Mouse (Mus musculus) liver, embryonic 15.5 days (tissue): ENCODE measurements around the gene Optc. TPM values are rescaled to one million over a fixed set of nuclear protein-coding genes. Genes with fewer than 3 reads are reported as not detected.

Source experiments
- ATAC-seq: fragments of 200-750 bp; cut with Nextera tagmentation; 2 replicates; pipeline ENCODE4 v1.8.0; 2017; ENCODE audit warnings: moderate number of reproducible peaks, mild to moderate bottlenecking, moderate library complexity; ENCODE audit not compliant: insufficient read depth
- H3K27ac ChIP-seq: fragments of 300-500 bp; sonication (generic); replicated peaks from 2 replicates; pipeline ENCODE4 v1.5.1; 2015; ENCODE audit warnings: mild to moderate bottlenecking, inconsistent platforms
- H3K27me3 ChIP-seq: fragments of 300-500 bp; sonication (generic); 2 replicates; pipeline ENCODE4 v1.6.1; 2015; ENCODE audit warnings: mild to moderate bottlenecking, inconsistent platforms
- H3K36me3 ChIP-seq: fragments of 300-500 bp; sonication (generic); replicated peaks from 2 replicates; pipeline ENCODE4 v1.6.1; 2015; ENCODE audit warnings: moderate library complexity, mild to moderate bottlenecking, inconsistent platforms
- H3K4me1 ChIP-seq: fragments of 300-500 bp; sonication (generic); replicated peaks from 2 replicates; pipeline ENCODE4 v1.6.1; 2015; ENCODE audit warnings: inconsistent platforms
- H3K4me2 ChIP-seq: fragments of 300-500 bp; sonication (generic); 2 replicates; pipeline ENCODE4 v1.6.1; 2015; ENCODE audit warnings: moderate library complexity, mild to moderate bottlenecking, inconsistent platforms
- H3K4me3 ChIP-seq: fragments of 300-500 bp; sonication (generic); replicated peaks from 2 replicates; pipeline ENCODE4 v1.5.1; 2015; ENCODE audit warnings: mild to moderate bottlenecking, inconsistent platforms
- H3K9ac ChIP-seq: fragments of 300-500 bp; sonication (generic); 2 replicates; pipeline ENCODE4 v1.6.1; 2015; ENCODE audit warnings: moderate library complexity, mild to moderate bottlenecking, inconsistent platforms
- H3K9me3 ChIP-seq: fragments of 300-500 bp; sonication (generic); replicated peaks from 2 replicates; pipeline ENCODE4 v1.6.1; 2016; ENCODE audit warnings: inconsistent platforms
- WGBS: fragments of 180-500 bp; shearing (Covaris S2); methylation state at CpG from one replicate; pipeline ENCODE4 v1.1.7; 2015; ENCODE audit warnings: mixed read lengths; ENCODE audit not compliant: insufficient replicate concordance; 5-methylcytosine and 5-hydroxymethylcytosine counted together
- polyA plus RNA-seq: library from polyadenylated mRNA; unstranded; fragments of >200 nt; fragmentation: Nextera tagmentation; extraction: Ambion mirVana; gene quantifications from 2 replicates; pipeline ENCODE4 v1.2.1, GENCODE M21; 2015

Optc gene
- polyA plus RNA-seq, 1 experiment from 2014 or later, result 0.08 TPM

DNA sequence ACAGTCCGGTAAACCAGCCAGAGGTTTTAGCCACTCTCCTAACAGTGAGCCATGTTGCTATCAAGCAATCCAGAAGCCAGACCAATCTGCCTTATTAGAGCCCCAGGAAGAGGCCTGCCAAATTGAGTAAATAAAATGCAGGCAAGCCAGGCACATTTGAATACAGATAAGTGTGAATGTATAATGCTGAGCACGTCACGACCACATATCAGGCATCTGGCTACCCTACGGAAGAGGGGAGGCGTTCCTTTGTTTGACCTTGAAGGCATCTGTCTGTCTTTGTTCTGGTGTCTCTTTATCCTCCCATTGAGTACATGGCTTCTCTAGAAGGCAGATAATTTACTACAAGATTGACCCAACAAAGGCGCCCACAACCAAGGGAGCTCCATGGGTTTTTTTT lies 48.5 kb downstream of the Optc start:
- Histone ChIP-seq H3K4me3 (no peak overlapping the region), H3K36me3 (no peaks in the 10 kb centered on the region), H3K27me3 (peaks cover 36% of the 10 kb centered on the region), H3K4me2 (no peak overlapping the region), H3K9ac (no peak overlapping the region), H3K4me1 (peaks cover 54% of the 10 kb centered on the region), H3K27ac (no peak overlapping the region; the same call in 1 of the 2 replicates), H3K9me3 (no peaks in the 10 kb centered on the region)
- peak; percentile 12; the same call in 1 of the 2 replicates for ATAC-seq
- WGBS, result 34% methylated on average over 6 of the region's 6 CpGs

DNA sequence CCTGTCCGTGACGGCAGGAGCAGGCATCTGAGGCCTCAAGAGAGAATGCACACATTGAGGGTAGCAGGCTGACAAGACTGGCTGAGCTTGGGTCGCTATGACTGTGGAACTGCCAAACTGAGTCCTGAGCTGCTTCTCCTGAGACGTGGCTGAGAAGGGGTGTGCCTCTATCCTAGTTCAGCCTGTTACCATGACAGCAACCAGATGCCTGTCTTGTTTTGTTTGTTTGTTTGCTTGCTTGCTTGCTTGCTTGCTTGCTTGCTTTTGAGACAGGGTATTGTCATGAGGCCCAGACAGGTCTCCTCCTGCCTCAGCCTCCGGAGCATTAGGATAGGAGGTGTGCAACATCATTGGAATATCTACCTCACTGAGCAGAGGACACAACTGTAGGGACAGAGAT lies 50.0 kb downstream of the Optc start:
- no peaks in the 10 kb centered on the region for H3K9me3 ChIP-seq
- 80% methylated on average over 5 of the region's 5 CpGs for whole genome bisulfite sequencing
- H3K4me1 ChIP-seq, result peaks cover 46% of the 10 kb centered on the region
- no peak overlapping the region for H3K4me2 ChIP-seq
- H3K4me3 ChIP-seq, result no peak overlapping the region
- no peak for ATAC-seq
- H3K27me3 ChIP-seq, result peaks cover 49% of the 10 kb centered on the region
- H3K9ac ChIP-seq, result no peak overlapping the region
- no peak overlapping the region for H3K27ac ChIP-seq
- no peaks in the 10 kb centered on the region for H3K36me3 ChIP-seq

DNA sequence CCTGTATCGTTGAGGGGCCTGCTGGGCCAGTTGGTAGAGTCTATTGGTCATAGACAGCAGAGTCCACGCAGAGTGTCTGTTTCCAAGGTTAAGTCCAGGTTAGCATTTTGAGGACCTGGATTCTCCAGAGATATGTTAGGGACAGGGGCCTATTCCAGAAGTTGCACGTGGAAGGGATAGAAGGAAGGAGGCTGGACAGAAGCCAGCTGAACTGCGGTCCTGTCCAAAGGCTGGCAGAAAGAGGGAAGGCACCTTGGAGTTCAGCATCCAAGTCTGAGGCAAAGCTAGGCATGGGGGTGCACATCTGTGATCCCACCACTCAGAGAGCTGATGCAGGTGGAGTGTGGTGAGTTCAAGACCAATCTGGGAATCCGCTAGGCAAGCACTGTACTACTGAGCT lies 50.6 kb downstream of the Optc start:
- no peaks in the 10 kb centered on the region for H3K36me3 ChIP-seq
- WGBS, result 81% methylated on average over 5 of the region's 5 CpGs
- H3K27ac ChIP-seq, result no peak overlapping the region
- ATAC-seq, result no peak
- H3K27me3 ChIP-seq, result peaks cover 56% of the 10 kb centered on the region
- H3K9me3 ChIP-seq, result no peaks in the 10 kb centered on the region
- peaks cover 46% of the 10 kb centered on the region for H3K4me1 ChIP-seq
- no peak overlapping the region for H3K4me2 ChIP-seq
- no peak overlapping the region for H3K4me3 ChIP-seq
- H3K9ac ChIP-seq, result no peak overlapping the region

DNA sequence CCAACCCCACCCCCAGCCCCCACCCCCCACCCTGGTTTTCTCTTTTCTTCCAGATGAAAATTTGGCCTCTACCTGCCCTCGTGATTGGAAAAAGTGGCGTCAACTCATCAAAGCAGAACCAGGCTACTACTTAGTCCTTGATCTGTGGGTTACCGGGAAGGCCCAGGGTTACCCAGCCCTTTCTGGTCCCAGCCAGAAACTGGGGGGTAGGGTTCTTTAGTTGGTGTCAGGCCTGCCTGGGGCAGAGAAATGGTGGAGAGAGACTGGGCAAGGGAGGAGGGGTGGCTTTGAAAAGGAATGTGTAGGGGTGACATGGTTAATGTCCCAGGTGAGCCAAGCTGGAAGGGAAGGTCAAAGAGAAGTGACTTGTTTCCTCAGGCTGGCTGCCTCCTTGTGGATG lies 51.1 kb downstream of the Optc start:
- WGBS, result 64% methylated on average over 3 of the region's 3 CpGs
- no peak overlapping the region for H3K4me3 ChIP-seq
- ATAC-seq, result no peak
- H3K9me3 ChIP-seq, result no peaks in the 10 kb centered on the region
- H3K4me1 ChIP-seq, result peaks cover 46% of the 10 kb centered on the region
- H3K27me3 ChIP-seq, result peaks cover 60% of the 10 kb centered on the region
- no peak overlapping the region for H3K9ac ChIP-seq
- H3K36me3 ChIP-seq, result no peaks in the 10 kb centered on the region
- no peak overlapping the region for H3K4me2 ChIP-seq
- no peak overlapping the region for H3K27ac ChIP-seq

DNA sequence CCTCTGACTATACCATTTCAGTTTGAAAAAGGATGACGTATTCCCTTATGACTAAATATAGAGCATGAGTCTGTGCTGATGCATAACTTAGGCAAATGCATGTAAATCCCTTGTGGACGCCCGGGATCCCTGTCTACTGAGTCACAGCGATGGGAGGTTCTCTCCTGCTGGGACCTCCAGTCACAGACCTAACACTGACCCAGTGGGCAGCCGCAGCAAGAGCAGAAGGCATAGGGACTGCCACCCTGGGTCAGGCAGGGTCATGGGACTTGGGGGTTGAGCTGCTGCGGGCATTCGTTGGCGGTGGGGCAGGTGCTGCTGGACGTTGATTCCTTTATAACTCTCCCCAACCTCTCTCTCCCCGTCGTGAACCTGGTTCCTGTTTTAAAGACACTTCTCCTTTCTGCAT lies 51.7 kb downstream of the Optc start:
- H3K9me3 ChIP-seq, result no peaks in the 10 kb centered on the region
- peaks cover 60% of the 10 kb centered on the region for H3K27me3 ChIP-seq
- no peak for ATAC-seq
- no peak overlapping the region for H3K9ac ChIP-seq
- no peak overlapping the region for H3K27ac ChIP-seq
- H3K4me2 ChIP-seq, result peak overlapping the region; percentile 23; the same call in 1 of the 2 replicates
- 16% methylated on average over 11 of the region's 11 CpGs for WGBS
- H3K36me3 ChIP-seq, result no peaks in the 10 kb centered on the region
- H3K4me1 ChIP-seq, result peaks cover 46% of the 10 kb centered on the region
- H3K4me3 ChIP-seq, result no peak overlapping the region

DNA sequence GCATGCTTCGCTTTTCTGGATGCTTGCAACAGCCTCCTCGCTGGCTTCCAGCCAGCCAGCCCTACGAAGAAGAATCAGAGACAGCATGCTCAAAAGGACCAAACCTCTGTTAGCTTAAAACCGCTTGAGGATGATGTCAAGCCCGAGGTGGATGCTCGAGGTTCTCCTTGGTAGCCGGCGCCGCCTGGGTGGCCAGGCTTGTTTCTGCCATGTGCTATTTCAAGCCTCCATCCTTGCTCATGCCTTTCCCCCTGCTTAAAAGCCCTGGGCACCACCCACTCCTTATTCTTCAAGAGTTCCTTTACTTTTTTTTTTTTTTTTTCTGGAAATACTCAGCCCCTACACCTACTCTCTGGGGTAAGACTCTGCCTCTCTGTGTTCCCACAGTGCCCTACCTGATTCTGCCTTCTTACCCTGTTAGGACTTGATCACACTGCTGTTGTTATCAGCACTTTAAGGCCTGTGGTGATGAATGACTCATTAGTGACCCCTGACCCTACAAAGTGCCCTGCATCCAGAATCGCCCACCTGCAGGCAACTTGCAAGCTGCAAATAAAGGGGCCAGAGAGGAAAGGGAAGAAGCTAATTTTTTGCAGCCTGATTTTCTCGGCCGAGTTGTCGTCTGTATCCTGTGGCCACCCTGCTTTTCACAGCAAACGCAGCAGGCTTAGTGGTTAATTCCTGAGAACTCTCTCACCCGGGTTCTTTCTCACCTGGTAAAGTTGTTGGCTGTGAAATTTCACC lies 52.4 kb downstream of the Optc start:
- H3K36me3 ChIP-seq, result no peaks in the 10 kb centered on the region
- H3K9ac ChIP-seq, result no peak overlapping the region
- peaks cover 43% of the 10 kb centered on the region for H3K4me1 ChIP-seq
- H3K9me3 ChIP-seq, result no peaks in the 10 kb centered on the region
- no peak for ATAC-seq
- H3K27me3 ChIP-seq, result peaks cover 63% of the 10 kb centered on the region
- WGBS, result 16% methylated on average over 15 of the region's 15 CpGs
- peak overlapping the region; percentile 53 for H3K4me2 ChIP-seq
- no peak overlapping the region for H3K27ac ChIP-seq
- H3K4me3 ChIP-seq, result 0 out of 2 replicates have a peak overlapping the region, but pooled peaks have one; percentile 17

DNA sequence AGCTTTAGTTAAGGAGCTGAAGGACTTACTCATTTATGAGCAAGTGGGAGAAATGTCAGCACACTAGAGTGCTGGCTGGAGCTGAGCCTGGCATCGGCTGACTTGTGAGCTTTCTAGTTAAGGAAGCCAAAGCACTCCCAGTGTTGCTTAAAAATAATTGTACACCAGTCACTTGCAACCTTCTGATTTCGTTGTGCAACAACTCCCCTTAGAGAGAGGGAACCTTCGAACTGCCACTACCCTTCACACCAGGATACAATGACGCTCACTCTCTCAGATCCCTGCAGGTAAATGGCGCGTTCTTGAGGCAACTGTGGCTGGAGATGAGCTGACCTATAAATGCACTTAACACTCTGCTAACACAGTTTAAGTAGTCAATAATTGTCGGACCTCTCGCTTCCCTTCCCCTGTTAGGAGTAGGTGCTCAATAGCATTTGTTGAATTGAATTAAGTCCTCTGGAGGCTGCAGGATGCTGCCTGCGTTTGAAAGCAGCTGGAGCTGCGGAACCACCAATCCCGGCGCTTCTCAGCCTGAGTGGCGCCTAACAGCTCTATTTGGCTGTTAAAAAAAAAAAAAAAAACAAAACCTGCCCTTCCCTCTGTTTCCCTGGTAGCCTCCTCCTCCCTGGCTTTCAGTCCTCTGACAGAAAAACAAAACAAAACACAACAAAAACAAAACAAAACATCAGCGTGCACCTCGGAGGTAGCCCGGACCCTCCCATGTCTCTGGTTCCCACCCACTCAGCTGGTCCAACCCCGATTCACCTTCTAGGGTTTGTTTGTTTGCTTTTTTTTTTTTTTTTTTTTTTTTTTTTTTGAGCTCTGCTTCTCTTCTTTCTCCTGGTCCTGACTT lies 53.2 kb downstream of the Optc start:
- no peak for ATAC-seq
- Histone ChIP-seq H3K4me1 (peaks cover 39% of the 10 kb centered on the region), H3K9me3 (no peaks in the 10 kb centered on the region), H3K4me2 (peak overlapping the region; percentile 53), H3K27me3 (peaks cover 64% of the 10 kb centered on the region), H3K4me3 (peak overlapping the region; percentile 17; the same call in 1 of the 2 replicates), H3K36me3 (no peaks in the 10 kb centered on the region), H3K9ac (no peak overlapping the region), H3K27ac (no peak overlapping the region)
- WGBS, result 7% methylated on average over 17 of the region's 17 CpGs

Other genes with a start within 250 kb of the Optc start
- not detected in 2 replicates for gene Zbed6, start 247.1 kb downstream of the Optc start, polyA plus RNA-seq
- gene Gm38394, start 246.7 kb downstream of the Optc start, polyA plus RNA-seq, result 1.3 TPM in 2 replicates
- 0.58 and 0.70 TPM in 2 replicates for gene Lax1, start 217.9 kb downstream of the Optc start, polyA plus RNA-seq
- 37.6 and 40.1 TPM in 2 replicates for gene Atp2b4, start 107.0 kb downstream of the Optc start, polyA plus RNA-seq
- 3.5 and 3.7 TPM in 2 replicates for gene Prelp, start 13.4 kb upstream of the Optc start, polyA plus RNA-seq
- 2.6 and 3.3 TPM in 2 replicates for gene Fmod, start 129.3 kb upstream of the Optc start, polyA plus RNA-seq
- gene Btg2, start 171.1 kb upstream of the Optc start, polyA plus RNA-seq, result 103 and 108 TPM in 2 replicates
- 0.07 and 0.20 TPM in 2 replicates for gene Chit1, start 203.2 kb upstream of the Optc start, polyA plus RNA-seq